Comparison of ENCODE assay signal across 9 mouse cellular contexts in the genomic region with DNA sequence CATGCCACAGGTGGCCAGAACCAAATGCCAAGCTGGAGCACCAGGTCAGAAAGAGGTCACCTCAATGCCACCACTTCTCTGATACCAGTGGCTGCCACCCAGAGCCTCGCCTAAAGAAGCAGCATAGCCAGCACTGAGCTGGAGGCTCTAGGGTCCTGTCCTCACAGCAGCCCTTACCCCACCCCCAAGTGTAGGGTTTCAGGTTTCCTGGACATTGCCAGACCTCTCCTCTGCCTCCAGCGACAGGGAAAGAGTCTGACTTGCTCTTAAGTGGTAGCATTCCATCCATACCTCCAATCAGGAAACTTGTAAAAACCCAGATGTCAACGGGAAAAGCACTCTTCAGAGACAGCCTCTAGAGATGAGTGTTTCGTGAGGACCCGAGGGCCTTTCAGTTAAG. TPM values are rescaled to one million over a fixed set of nuclear protein-coding genes. Genes with fewer than 3 reads are reported as not detected.
A peak's percentile ranks its signal among the peaks of the same experiment; 100 is the strongest.
DNase-seq lines count a peak whose midpoint lies in the region; ATAC-seq and TF ChIP-seq lines count a peak whose summit lies in the region.
"Had no signal": no experiment of that assay in that cellular context is flagged by ENCODE, and none has a peak within 500 bp of the region (broad histone marks: within the 10 kb centered on the region; RNA-seq: fewer than 3 reads in every experiment).

No protein-coding gene starts in this region.

- peak overlapping the region; percentile 67 for H3K27ac ChIP-seq in forebrain, embryonic 10.5 days
- no peak overlapping the region for H3K27ac ChIP-seq in forebrain, embryonic 15.5 days (replicated peaks)
- peak overlapping the region; percentile 87 for H3K27ac ChIP-seq in heart, postnatal 0 days (ENCODE audit: low read depth)
- H3K27ac ChIP-seq in lung, embryonic 15.5 days: peak overlapping the region; percentile 86

- no peak for ATAC-seq in forebrain, embryonic 15.5 days (replicated peaks)
- peak; percentile 95 for ATAC-seq in heart, postnatal 0 days (ENCODE audit: insufficient read depth, low read depth)
- ATAC-seq in lung, embryonic 15.5 days (ENCODE audit: borderline replicate concordance, extremely low read depth, low FRiP score, low TSS enrichment): peak; percentile 86
- ATAC-seq: Patski had no signal

- 0 out of 2 replicates have a peak, but pooled peaks have one; percentile 6 for TF ChIP-seq CTCF in heart, postnatal 0 days (IDR thresholded peaks at IDR 0.05; ENCODE audit: low read depth)

- H3K4me3 ChIP-seq in forebrain, embryonic 10.5 days: no peak overlapping the region
- no peak overlapping the region for H3K4me3 ChIP-seq in forebrain, embryonic 15.5 days
- no peak overlapping the region for H3K4me3 ChIP-seq in heart, postnatal 0 days (ENCODE audit: low read depth, low read length)
- no peak overlapping the region for H3K4me3 ChIP-seq in lung, embryonic 15.5 days

- no peak overlapping the region for H3K9ac ChIP-seq in forebrain, embryonic 15.5 days (replicated peaks)
- no peak overlapping the region for H3K9ac ChIP-seq in heart, postnatal 0 days (replicated peaks; ENCODE audit: low read depth, low read length)
- H3K9ac ChIP-seq in lung, embryonic 15.5 days: no peak overlapping the region

- WGBS in forebrain, embryonic 10.5 days: 29% methylated on average over 5 of the region's 5 CpGs
- 41% methylated on average over 5 of the region's 5 CpGs for WGBS in forebrain, embryonic 15.5 days
- WGBS in heart, postnatal 0 days: 12% methylated on average over 5 of the region's 5 CpGs
- WGBS in lung, embryonic 15.5 days: 4% methylated on average over 5 of the region's 5 CpGs

- H3K36me3 ChIP-seq in forebrain, embryonic 10.5 days (replicated peaks): no peaks in the 10 kb centered on the region
- H3K36me3 ChIP-seq in forebrain, embryonic 15.5 days: no peaks in the 10 kb centered on the region
- H3K36me3 ChIP-seq in heart, postnatal 0 days (replicated peaks; ENCODE audit: control insufficient read depth, insufficient read depth, low read length): no peaks in the 10 kb centered on the region
- no peaks in the 10 kb centered on the region for H3K36me3 ChIP-seq in lung, embryonic 15.5 days

- H3K4me2 ChIP-seq in forebrain, embryonic 15.5 days (replicated peaks): no peak overlapping the region
- H3K4me2 ChIP-seq in heart, postnatal 0 days (ENCODE audit: low read depth, low read length): no peak overlapping the region
- peak overlapping the region; percentile 34 for H3K4me2 ChIP-seq in lung, embryonic 15.5 days

- no peaks in the 10 kb centered on the region for H3K9me3 ChIP-seq in forebrain, embryonic 10.5 days
- no peaks in the 10 kb centered on the region for H3K9me3 ChIP-seq in forebrain, embryonic 15.5 days
- no peaks in the 10 kb centered on the region for H3K9me3 ChIP-seq in heart, postnatal 0 days (replicated peaks; ENCODE audit: control insufficient read depth, low read length)
- H3K9me3 ChIP-seq in lung, embryonic 15.5 days: no peaks in the 10 kb centered on the region

- H3K4me1 ChIP-seq in forebrain, embryonic 10.5 days: peaks cover 54% of the 10 kb centered on the region
- H3K4me1 ChIP-seq in forebrain, embryonic 15.5 days: no peaks in the 10 kb centered on the region
- H3K4me1 ChIP-seq in heart, postnatal 0 days (ENCODE audit: control insufficient read depth, insufficient read depth): peaks cover 35% of the 10 kb centered on the region
- H3K4me1 ChIP-seq in lung, embryonic 15.5 days: peaks cover 70% of the 10 kb centered on the region

- DNase-seq in forebrain, embryonic 10.5 days (ENCODE audit: extremely low spot score, low spot score): no peak
- peak; percentile 82 for DNase-seq in embryo, embryonic 11 days
- peak; percentile 88 for DNase-seq in heart, postnatal 0 days (ENCODE audit: low spot score)
- no peak for DNase-seq in spleen, postnatal 36 days (ENCODE audit: low spot score in 2 of 2)
- no peak for DNase-seq in natural killer cell, adult 2 months (ENCODE audit: low spot score in 2 of 2)
- DNase-seq in thymus, postnatal 36 days: no peak

- TF ChIP-seq EP300 in heart, postnatal 0 days (IDR thresholded peaks at IDR 0.05; ENCODE audit: low read depth): peak; percentile 54

- no peaks in the 10 kb centered on the region for H3K27me3 ChIP-seq in forebrain, embryonic 10.5 days (ENCODE audit: poor library complexity, severe bottlenecking)
- no peaks in the 10 kb centered on the region for H3K27me3 ChIP-seq in forebrain, embryonic 15.5 days
- H3K27me3 ChIP-seq in heart, postnatal 0 days (ENCODE audit: control insufficient read depth, insufficient read depth, low read length): no peaks in the 10 kb centered on the region
- no peaks in the 10 kb centered on the region for H3K27me3 ChIP-seq in lung, embryonic 15.5 days
- H3K27me3 ChIP-seq: Patski had no signal

RNA-seq across cellular contexts. Expression of gene Sorcs2, which starts 12.9 kb away (rescaled TPM):
- polyA plus RNA-seq in forebrain, embryonic 10.5 days (2016; fragmentation: Nextera tagmentation; extraction: Ambion mirVana): 4.7 and 4.8 TPM in 2 replicates
- 7.3 and 7.9 TPM in 2 replicates for polyA plus RNA-seq in forebrain, embryonic 15.5 days (2015; fragmentation: Nextera tagmentation; extraction: Ambion mirVana)
- 19.2 and 32.6 TPM in 2 replicates for total RNA-seq in heart, postnatal 0 days (2014; rRNA removed; ENCODE audit: low replicate concordance)
- polyA plus RNA-seq in heart, postnatal 0 days (2015; fragmentation: Nextera tagmentation; extraction: Ambion mirVana): 3.3 and 3.7 TPM in 2 replicates
- 19.6 and 21.2 TPM in 2 replicates for polyA plus RNA-seq in lung, embryonic 15.5 days (2015; fragmentation: Nextera tagmentation; extraction: Ambion mirVana)

Comparison
In these comparisons a context has a peak if more than half of its experiments do, and no peak if none do; other contexts are left out.
1. DNase-seq: peak in embryo, embryonic 11 days (single experiment) and heart, postnatal 0 days (single experiment); none in forebrain, embryonic 10.5 days (single experiment), spleen, postnatal 36 days (0 of 2), natural killer cell, adult 2 months (0 of 2) and thymus, postnatal 36 days (0 of 2).